Mouse (Mus musculus) stomach, embryonic 16.5 days (tissue): ENCODE measurements at regions not wholly inside any gene's neighbourhood (a gene's known extent, or its start where the extent isn't known, plus 50 kb on each side); places are given as distances from the start of the nearest gene placed in this dataset.

ENCODE experiments used
- ATAC-seq: fragments of 200-750 bp; cut with Nextera tagmentation; 2 replicates; pipeline ENCODE4 v1.8.0; 2017; ENCODE audit warnings: moderate number of reproducible peaks, moderate TSS enrichment; ENCODE audit not compliant: insufficient read depth, low FRiP score
- H3K27ac ChIP-seq: fragments of 300-500 bp; sonication (generic); 2 replicates; pipeline ENCODE4 v1.5.1; 2014; ENCODE audit warnings: low read length
- H3K27me3 ChIP-seq: fragments of 300-500 bp; sonication (generic); 2 replicates; pipeline ENCODE4 v1.6.1; 2014; ENCODE audit warnings: low read length, control low read depth, mixed read lengths; ENCODE audit not compliant: control insufficient read depth, insufficient read depth
- H3K36me3 ChIP-seq: fragments of 300-500 bp; sonication (generic); 2 replicates; pipeline ENCODE4 v1.6.1; 2014; ENCODE audit warnings: low read length; ENCODE audit not compliant: control insufficient read depth, insufficient read depth
- H3K4me1 ChIP-seq: fragments of 300-500 bp; sonication (generic); 2 replicates; pipeline ENCODE4 v1.6.1; 2014; ENCODE audit warnings: low read length, control low read depth, mixed read lengths; ENCODE audit not compliant: control insufficient read depth, insufficient read depth
- H3K4me2 ChIP-seq: fragments of 300-500 bp; sonication (generic); 2 replicates; pipeline ENCODE4 v1.6.1; 2014; ENCODE audit warnings: low read depth, low read length, mixed read lengths
- H3K4me3 ChIP-seq: fragments of 300-500 bp; sonication (generic); replicated peaks from 2 replicates; pipeline ENCODE4 v1.5.1; 2014; ENCODE audit warnings: mild to moderate bottlenecking, low read length
- H3K9ac ChIP-seq: fragments of 300-500 bp; sonication (generic); 2 replicates; pipeline ENCODE4 v1.6.1; 2014; ENCODE audit warnings: low read length
- H3K9me3 ChIP-seq: fragments of 300-500 bp; sonication (generic); replicated peaks from 2 replicates; pipeline ENCODE4 v1.6.1; 2016; ENCODE audit warnings: low read length, control low read depth; ENCODE audit not compliant: control insufficient read depth
- WGBS: fragments of 180-500 bp; shearing (Covaris S2); extraction: QIAGEN DNeasy Blood & Tissue Kit; methylation state at CpG from one replicate; pipeline ENCODE4 v1.1.7; 2014; 5-methylcytosine and 5-hydroxymethylcytosine counted together

GRCm38 (mm10) chr8:53985685-53986084 lies 91.7 kb upstream of the Vegfc start:
- Histone ChIP-seq H3K9me3 (no peaks in the 10 kb centered on the region), H3K4me3 (no peak overlapping the region), H3K4me1 (no peaks in the 10 kb centered on the region), H3K9ac (no peak overlapping the region), H3K27me3 (no peaks in the 10 kb centered on the region), H3K36me3 (no peaks in the 10 kb centered on the region), H3K27ac (no peak overlapping the region), H3K4me2 (no peak overlapping the region)
- no peak for ATAC-seq
- WGBS: 82% methylated on average over 1 of the region's 1 CpGs

DNA sequence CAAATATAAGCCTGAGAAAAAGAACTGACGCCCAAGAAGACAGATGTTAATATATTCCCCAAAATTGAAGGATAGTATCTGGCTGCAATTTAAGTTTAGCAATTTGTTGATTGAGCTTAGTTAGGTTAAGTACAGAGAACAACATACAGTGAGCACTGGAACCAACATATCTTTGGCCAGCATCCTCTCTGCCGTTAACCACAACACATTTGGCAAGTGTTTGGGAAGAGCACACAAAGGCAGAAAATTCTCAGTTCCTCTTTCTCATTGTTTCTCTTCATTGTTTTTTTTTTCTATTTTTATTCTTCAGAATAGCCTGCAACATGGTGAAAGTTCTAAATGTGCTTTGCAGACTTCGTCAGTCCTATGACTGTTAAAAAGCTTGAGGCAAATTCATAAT lies 83.2 kb upstream of the Vegfc start:
- no peak overlapping the region for H3K4me3 ChIP-seq
- no peak overlapping the region for H3K4me2 ChIP-seq
- 79% methylated on average over 3 of the region's 3 CpGs for WGBS
- no peak overlapping the region for H3K27ac ChIP-seq
- H3K27me3 ChIP-seq: no peaks in the 10 kb centered on the region
- no peaks in the 10 kb centered on the region for H3K9me3 ChIP-seq
- no peaks in the 10 kb centered on the region for H3K4me1 ChIP-seq
- no peak for ATAC-seq
- no peaks in the 10 kb centered on the region for H3K36me3 ChIP-seq
- no peak overlapping the region for H3K9ac ChIP-seq

GRCm38 (mm10) chr8:53997461-53997860 lies 79.9 kb upstream of the Vegfc start:
- H3K27me3 ChIP-seq: no peaks in the 10 kb centered on the region
- H3K27ac ChIP-seq: no peak overlapping the region
- no peak for ATAC-seq
- H3K9ac ChIP-seq: no peak overlapping the region
- H3K9me3 ChIP-seq: no peaks in the 10 kb centered on the region
- 64% methylated on average over 2 of the region's 2 CpGs for WGBS
- H3K36me3 ChIP-seq: no peaks in the 10 kb centered on the region
- H3K4me3 ChIP-seq: no peak overlapping the region
- no peaks in the 10 kb centered on the region for H3K4me1 ChIP-seq
- no peak overlapping the region for H3K4me2 ChIP-seq

- WGBS: 43% methylated on average over 1 of the region's 1 CpGs
These were observed 74.5 kb upstream of the Vegfc start for GRCm38 (mm10) chr8:54002948-54003347.

GRCm38 (mm10) chr8:54014096-54014495 lies 63.3 kb upstream of the Vegfc start:
- Histone ChIP-seq H3K36me3 (no peaks in the 10 kb centered on the region), H3K4me1 (no peaks in the 10 kb centered on the region), H3K4me3 (no peak overlapping the region), H3K9me3 (no peaks in the 10 kb centered on the region), H3K9ac (no peak overlapping the region), H3K27me3 (no peaks in the 10 kb centered on the region), H3K27ac (no peak overlapping the region), H3K4me2 (no peak overlapping the region)
- WGBS: 73% methylated on average over 3 of the region's 3 CpGs
- no peak for ATAC-seq

More at GRCm38 (mm10) chr8:54002948-54003347, 74.5 kb upstream of the Vegfc start:
- Histone ChIP-seq H3K36me3 (no peaks in the 10 kb centered on the region), H3K9ac (no peak overlapping the region), H3K4me2 (no peak overlapping the region), H3K4me3 (no peak overlapping the region), H3K27ac (no peak overlapping the region), H3K27me3 (no peaks in the 10 kb centered on the region), H3K4me1 (no peaks in the 10 kb centered on the region), H3K9me3 (no peaks in the 10 kb centered on the region)
- no peak for ATAC-seq

- H3K27ac ChIP-seq: no peak overlapping the region
- H3K36me3 ChIP-seq: no peaks in the 10 kb centered on the region
- H3K4me2 ChIP-seq: no peak overlapping the region
- H3K4me1 ChIP-seq: no peaks in the 10 kb centered on the region
- H3K4me3 ChIP-seq: no peak overlapping the region
- H3K9ac ChIP-seq: no peak overlapping the region
- 72% methylated on average over 3 of the region's 3 CpGs for WGBS
- no peaks in the 10 kb centered on the region for H3K27me3 ChIP-seq
- ATAC-seq: no peak
- H3K9me3 ChIP-seq: no peaks in the 10 kb centered on the region
These were observed 58.8 kb upstream of the Vegfc start for GRCm38 (mm10) chr8:54018535-54019165.
